Mouse (Mus musculus): ENCODE data around the gene AC131692.1. TPM values are rescaled to one million over a fixed set of nuclear protein-coding genes. Genes with fewer than 3 reads are reported as not detected.

The AC131692.1 gene
- polyA plus RNA-seq, 1 experiment from 2014 or later = 0.35 TPM

DNA sequence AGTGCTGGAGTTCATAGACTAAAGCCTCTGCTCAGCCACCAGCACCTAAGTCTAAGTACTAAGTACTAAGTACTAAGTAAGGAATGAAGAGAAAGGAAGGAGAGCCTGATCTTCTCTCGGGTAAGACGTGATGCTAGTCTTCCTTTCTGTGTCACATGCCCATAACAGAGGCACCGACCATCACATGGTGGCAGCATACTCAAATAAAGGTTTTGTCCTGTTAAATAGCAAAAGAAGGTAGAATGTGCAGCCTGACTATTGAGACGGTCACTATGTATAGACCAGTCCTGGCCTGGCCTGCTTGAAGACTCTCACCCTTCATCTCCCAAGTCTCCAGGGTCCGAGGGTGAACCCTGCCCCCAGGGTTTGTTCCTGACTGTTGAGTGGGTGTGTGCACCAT lies 50.6 kb downstream of the AC131692.1 start:
- WGBS = 69% methylated on average over 5 of the region's 5 CpGs
- Histone ChIP-seq H3K4me1 (ENCODE audit: insufficient read depth, low read length) (peaks cover 5% of the 10 kb centered on the region; the same call in 1 of the 2 replicates), H3K4me2 (replicated peaks; ENCODE audit: low read depth, low read length) (no peak overlapping the region), H3K9ac (replicated peaks; ENCODE audit: low read length) (no peak overlapping the region), H3K9me3 (ENCODE audit: low read length) (no peaks in the 10 kb centered on the region), H3K4me3 (ENCODE audit: low read length) (no peak overlapping the region), H3K27ac (ENCODE audit: low read length) (no peak overlapping the region), H3K27me3 (ENCODE audit: insufficient read depth, low read length) (no peaks in the 10 kb centered on the region), H3K36me3 (ENCODE audit: insufficient read depth, low read length) (no peaks in the 10 kb centered on the region)
- ATAC-seq (ENCODE audit: low FRiP score, low TSS enrichment) = no peak

Small RNA genes lying within 50 kb of the gene (microRNA-seq; reads per million reads assigned to microRNA genes)
- 1.3 reads per million for gene Mir6988

Other genes starting within 250 kb of the AC131692.1 start
- 50.6 and 52.9 TPM in 2 replicates for gene Frmd8, start 219.1 kb upstream of the AC131692.1 start, polyA plus RNA-seq (2015; fragmentation: Nextera tagmentation; extraction: Ambion mirVana)
- 14.8 and 15.7 TPM in 2 replicates for gene Slc25a45, start 216.6 kb upstream of the AC131692.1 start, polyA plus RNA-seq (2015; fragmentation: Nextera tagmentation; extraction: Ambion mirVana)
- gene Tigd3, start 200.3 kb upstream of the AC131692.1 start, polyA plus RNA-seq (2015; fragmentation: Nextera tagmentation; extraction: Ambion mirVana) = 3.7 and 4.4 TPM in 2 replicates
- gene Dpf2, start 181.4 kb upstream of the AC131692.1 start, polyA plus RNA-seq (2015; fragmentation: Nextera tagmentation; extraction: Ambion mirVana) = 185 and 188 TPM in 2 replicates
- gene Cdc42ep2, start 169.6 kb upstream of the AC131692.1 start, polyA plus RNA-seq (2015; fragmentation: Nextera tagmentation; extraction: Ambion mirVana) = 16.5 and 17.3 TPM in 2 replicates
- 77.7 and 82.1 TPM in 2 replicates for gene Pola2, start 130.2 kb upstream of the AC131692.1 start, polyA plus RNA-seq (2015; fragmentation: Nextera tagmentation; extraction: Ambion mirVana)
- gene Slc22a20, start 108.3 kb upstream of the AC131692.1 start, polyA plus RNA-seq (2015; fragmentation: Nextera tagmentation; extraction: Ambion mirVana) = not detected in 2 replicates
- gene Capn1, start 78.5 kb upstream of the AC131692.1 start, polyA plus RNA-seq (2015; fragmentation: Nextera tagmentation; extraction: Ambion mirVana) = 11.1 and 11.9 TPM in 2 replicates
- 33.1 and 39.0 TPM in 2 replicates for gene Syvn1, start 47.8 kb upstream of the AC131692.1 start, polyA plus RNA-seq (2015; fragmentation: Nextera tagmentation; extraction: Ambion mirVana)
- gene Mrpl49, start 36.6 kb upstream of the AC131692.1 start, polyA plus RNA-seq (2015; fragmentation: Nextera tagmentation; extraction: Ambion mirVana) = 83.2 and 87.2 TPM in 2 replicates
- 644 and 690 TPM in 2 replicates for gene Fau, start 36.6 kb upstream of the AC131692.1 start, polyA plus RNA-seq (2015; fragmentation: Nextera tagmentation; extraction: Ambion mirVana)
- 35.4 and 37.7 TPM in 2 replicates for gene Znhit2, start 33.2 kb upstream of the AC131692.1 start, polyA plus RNA-seq (2015; fragmentation: Nextera tagmentation; extraction: Ambion mirVana)
- 22.8 and 28.6 TPM in 2 replicates for gene Tm7sf2, start 26.0 kb upstream of the AC131692.1 start, polyA plus RNA-seq (2015; fragmentation: Nextera tagmentation; extraction: Ambion mirVana)
- 85.7 and 90.6 TPM in 2 replicates for gene Vps51, start 17.2 kb upstream of the AC131692.1 start, polyA plus RNA-seq (2015; fragmentation: Nextera tagmentation; extraction: Ambion mirVana)
- not detected in 2 replicates for gene Tmem262, start 14.4 kb upstream of the AC131692.1 start, polyA plus RNA-seq (2015; fragmentation: Nextera tagmentation; extraction: Ambion mirVana)
- 1.0 and 2.5 TPM in 2 replicates for gene Gm28374, start 12.2 kb upstream of the AC131692.1 start, polyA plus RNA-seq (2015; fragmentation: Nextera tagmentation; extraction: Ambion mirVana)
- 77.1 and 78.9 TPM in 2 replicates for gene Zfpl1, start 9.5 kb upstream of the AC131692.1 start, polyA plus RNA-seq (2015; fragmentation: Nextera tagmentation; extraction: Ambion mirVana)
- 43.6 and 45.2 TPM in 2 replicates for gene Cdca5, start 9.4 kb upstream of the AC131692.1 start, polyA plus RNA-seq (2015; fragmentation: Nextera tagmentation; extraction: Ambion mirVana)
- gene Naaladl1, start 11.4 kb downstream of the AC131692.1 start, polyA plus RNA-seq (2015; fragmentation: Nextera tagmentation; extraction: Ambion mirVana) = 0.40 and 0.47 TPM in 2 replicates
- gene Sac3d1, start 24.2 kb downstream of the AC131692.1 start, polyA plus RNA-seq (2015; fragmentation: Nextera tagmentation; extraction: Ambion mirVana) = 42.3 and 43.7 TPM in 2 replicates
- gene Snx15, start 33.9 kb downstream of the AC131692.1 start, polyA plus RNA-seq (2015; fragmentation: Nextera tagmentation; extraction: Ambion mirVana) = 33.3 and 36.2 TPM in 2 replicates
- gene Batf2, start 46.6 kb downstream of the AC131692.1 start, polyA plus RNA-seq (2015; fragmentation: Nextera tagmentation; extraction: Ambion mirVana) = 0.47 and 0.84 TPM in 2 replicates
- gene Arl2, start 47.1 kb downstream of the AC131692.1 start, polyA plus RNA-seq (2015; fragmentation: Nextera tagmentation; extraction: Ambion mirVana) = 111 and 113 TPM in 2 replicates
- not detected in 2 replicates for gene Majin, start 90.0 kb downstream of the AC131692.1 start, polyA plus RNA-seq (2015; fragmentation: Nextera tagmentation; extraction: Ambion mirVana)
- gene Gpha2, start 132.0 kb downstream of the AC131692.1 start, polyA plus RNA-seq (2015; fragmentation: Nextera tagmentation; extraction: Ambion mirVana) = 0.73 and 1.4 TPM in 2 replicates
- gene Ppp2r5b, start 141.5 kb downstream of the AC131692.1 start, polyA plus RNA-seq (2015; fragmentation: Nextera tagmentation; extraction: Ambion mirVana) = 27.5 and 31.0 TPM in 2 replicates
- 12.1 and 13.1 TPM in 2 replicates for gene Atg2a, start 147.2 kb downstream of the AC131692.1 start, polyA plus RNA-seq (2015; fragmentation: Nextera tagmentation; extraction: Ambion mirVana)
- 84.2 and 89.5 TPM in 2 replicates for gene Ehd1, start 182.3 kb downstream of the AC131692.1 start, polyA plus RNA-seq (2015; fragmentation: Nextera tagmentation; extraction: Ambion mirVana)
- gene Cdc42bpg, start 212.0 kb downstream of the AC131692.1 start, polyA plus RNA-seq (2015; fragmentation: Nextera tagmentation; extraction: Ambion mirVana) = 0.80 and 1.5 TPM in 2 replicates
- gene Men1, start 240.6 kb downstream of the AC131692.1 start, polyA plus RNA-seq (2015; fragmentation: Nextera tagmentation; extraction: Ambion mirVana) = 93.0 and 96.2 TPM in 2 replicates
- gene Map4k2, start 246.7 kb downstream of the AC131692.1 start, polyA plus RNA-seq (2015; fragmentation: Nextera tagmentation; extraction: Ambion mirVana) = 25.9 and 28.7 TPM in 2 replicates

Data from kidney, embryonic 16.5 days (tissue).